Mouse (Mus musculus): Measurements from ENCODE around the gene Chil1.

The Chil1 gene

GRCm38 (mm10) chr1:134182025-134182424, at the start of gene Chil1:
Gene Chil1 (plus strand): TSS chr1:134182176.
- no peak for DNase-seq (ENCODE audit: low spot score in 2 of 2)

- no peak for DNase-seq (ENCODE audit: low spot score in 2 of 2)
Measured at GRCm38 (mm10) chr1:134133316-134133715, 48.7 kb upstream of the Chil1 start.

GRCm38 (mm10) chr1:134136351-134136750, 45.6 kb upstream of the Chil1 start:
- no peak for DNase-seq (ENCODE audit: low spot score in 2 of 2)

GRCm38 (mm10) chr1:134138424-134138823, 43.6 kb upstream of the Chil1 start:
- DNase-seq (ENCODE audit: low spot score in 2 of 2), result no peak

- DNase-seq (ENCODE audit: low spot score in 2 of 2), result no peak
Measured at GRCm38 (mm10) chr1:134142363-134142794, 39.6 kb upstream of the Chil1 start.

- DNase-seq (ENCODE audit: low spot score in 2 of 2), result peak; percentile 20 to 55
Measured at GRCm38 (mm10) chr1:134146066-134146465, 35.9 kb upstream of the Chil1 start.

- DNase-seq (ENCODE audit: low spot score in 2 of 2), result no peak
Measured at GRCm38 (mm10) chr1:134150076-134150475, 31.9 kb upstream of the Chil1 start.

- DNase-seq (ENCODE audit: low spot score in 2 of 2), result no peak
Measured at GRCm38 (mm10) chr1:134150745-134151144, 31.2 kb upstream of the Chil1 start.

GRCm38 (mm10) chr1:134151655-134152412, 30.1 kb upstream of the Chil1 start:
- peak in 1 of 2 experiments; percentile 85 for DNase-seq (ENCODE audit: low spot score in 2 of 2)

GRCm38 (mm10) chr1:134152626-134153590, 29.1 kb upstream of the Chil1 start:
- DNase-seq (ENCODE audit: low spot score in 2 of 2), result no peak

GRCm38 (mm10) chr1:134154121-134154520, 27.9 kb upstream of the Chil1 start:
- DNase-seq (ENCODE audit: low spot score in 2 of 2), result no peak

- no peak for DNase-seq (ENCODE audit: low spot score in 2 of 2)
Measured at GRCm38 (mm10) chr1:134154655-134155054, 27.3 kb upstream of the Chil1 start.

- DNase-seq (ENCODE audit: low spot score in 2 of 2), result no peak
Measured at GRCm38 (mm10) chr1:134160404-134160803, 21.6 kb upstream of the Chil1 start.

- no peak for DNase-seq (ENCODE audit: low spot score in 2 of 2)
Measured at GRCm38 (mm10) chr1:134161399-134161798, 20.6 kb upstream of the Chil1 start.

GRCm38 (mm10) chr1:134162510-134163225, 19.3 kb upstream of the Chil1 start:
- no peak for DNase-seq (ENCODE audit: low spot score in 2 of 2)

GRCm38 (mm10) chr1:134163476-134163875, 18.5 kb upstream of the Chil1 start:
- DNase-seq (ENCODE audit: low spot score in 2 of 2), result no peak

GRCm38 (mm10) chr1:134164454-134164853, 17.5 kb upstream of the Chil1 start:
- no peak for DNase-seq (ENCODE audit: low spot score in 2 of 2)

GRCm38 (mm10) chr1:134166547-134166946, 15.4 kb upstream of the Chil1 start:
- no peak for DNase-seq (ENCODE audit: low spot score in 2 of 2)

GRCm38 (mm10) chr1:134167416-134168305, 14.3 kb upstream of the Chil1 start:
- peak in 1 of 2 experiments; percentile 47 for DNase-seq (ENCODE audit: low spot score in 2 of 2)

- no peak for DNase-seq (ENCODE audit: low spot score in 2 of 2)
Measured at GRCm38 (mm10) chr1:134168567-134168966, 13.4 kb upstream of the Chil1 start.

Measured in left cerebral cortex, adult 9 months (tissue).